Mouse (Mus musculus) ES-Bruce4 (cell line): ENCODE measurements around the gene Cxcl1.

Source experiments
- CTCF ChIP-seq: IDR thresholded peaks from one replicate; pipeline ENCODE4 v1.8.1; 2011; ENCODE audit warnings: low read depth, low read length
- EP300 ChIP-seq: IDR thresholded peaks from 2 replicates; pipeline ENCODE4 v1.6.1; 2011; ENCODE audit warnings: low read depth, low read length; ENCODE audit not compliant: insufficient read depth
- POLR2A ChIP-seq: IDR thresholded peaks from one replicate; pipeline ENCODE4 v1.8.1; 2011; ENCODE audit warnings: low read length; ENCODE audit not compliant: insufficient read depth

DNA sequence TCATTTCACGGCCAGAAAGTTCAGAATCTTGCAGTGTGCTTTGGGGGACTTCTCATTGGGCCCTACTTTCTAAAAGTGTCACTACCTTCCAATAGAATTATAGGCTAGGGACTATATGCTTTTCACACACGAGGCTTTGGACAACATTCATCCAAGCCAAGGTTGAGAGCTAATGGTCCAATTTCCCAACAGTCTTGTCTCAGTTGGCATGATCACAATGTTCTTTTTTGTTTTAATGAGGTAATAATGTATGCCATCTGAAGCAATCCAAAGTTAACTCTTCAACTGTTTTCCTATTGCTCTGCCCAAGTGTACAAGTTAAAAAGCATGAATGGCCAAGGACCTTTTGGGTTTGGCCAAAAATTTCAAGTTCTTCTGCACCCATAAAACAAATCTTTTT, 28.5 kb downstream of the Cxcl1 start:
- TF ChIP-seq POLR2A: no peak
- TF ChIP-seq EP300: no peak
- no peak for TF ChIP-seq CTCF
